Mouse (Mus musculus): Measurements from ENCODE around the gene Efna5. TPM values are rescaled to one million over a fixed set of nuclear protein-coding genes. Genes with fewer than 3 reads are reported as not detected.

Efna5 gene
- total and polyA plus RNA-seq, 2 experiments: 0.94 to 2.1 TPM

DNA sequence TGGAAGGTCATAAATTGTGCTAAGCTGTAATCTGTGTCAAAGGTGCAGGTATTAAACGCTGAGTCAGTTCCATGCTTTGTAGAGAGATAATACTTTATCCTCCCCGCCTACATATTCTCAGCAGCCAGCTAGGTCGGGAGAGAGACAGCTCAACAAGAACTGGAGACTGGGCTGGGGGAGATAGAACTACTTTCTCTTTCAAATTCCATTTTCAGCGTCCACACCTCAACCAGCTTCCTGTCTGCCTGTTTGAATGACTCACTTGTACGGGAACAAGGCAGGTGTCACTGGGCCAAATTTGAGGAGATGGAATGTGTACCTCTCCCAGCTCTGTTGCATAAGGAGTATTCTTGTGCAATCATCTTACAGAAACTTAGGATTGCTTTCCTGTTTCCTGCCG is 193.7 kb downstream of the Efna5 start:
- Histone ChIP-seq H3K4me1 (ENCODE audit: control insufficient read depth, insufficient read depth, low read length) (peaks cover 5% of the 10 kb centered on the region; the same call in 1 of the 2 replicates), H3K36me3 (ENCODE audit: control insufficient read depth, insufficient read depth, low read length) (no peaks in the 10 kb centered on the region), H3K27me3 (ENCODE audit: control insufficient read depth, insufficient read depth, low read length) (no peaks in the 10 kb centered on the region), H3K27ac (replicated peaks; ENCODE audit: insufficient read depth, low read depth, low read length) (peak overlapping the region; percentile 12; the same call in 1 of the 2 replicates), H3K9ac (ENCODE audit: low read depth, low read length) (peak overlapping the region; percentile 53), H3K79me2 (ENCODE audit: control insufficient read depth, insufficient read depth, low read length) (no peaks in the 10 kb centered on the region), H3K4me3 (ENCODE audit: insufficient read depth, low read depth, low read length) (peak overlapping the region; percentile 58)
- 1% methylated on average over 6 of the region's 6 CpGs for WGBS
- no peak for TF ChIP-seq CTCF (IDR thresholded peaks at IDR 0.05; ENCODE audit: low read depth, low read length)
- peak; percentile 88 for DNase-seq (ENCODE audit: extremely low read depth, low read depth, low spot score)

GRCm38 (mm10) chr17:62685181-62685580 is 195.9 kb downstream of the Efna5 start:
- Histone ChIP-seq H3K36me3 (ENCODE audit: control insufficient read depth, insufficient read depth, low read length) (no peaks in the 10 kb centered on the region), H3K9ac (ENCODE audit: low read depth, low read length) (no peak overlapping the region), H3K27ac (replicated peaks; ENCODE audit: insufficient read depth, low read depth, low read length) (no peak overlapping the region), H3K4me3 (ENCODE audit: insufficient read depth, low read depth, low read length) (no peak overlapping the region), H3K27me3 (ENCODE audit: control insufficient read depth, insufficient read depth, low read length) (no peaks in the 10 kb centered on the region), H3K4me1 (ENCODE audit: control insufficient read depth, insufficient read depth, low read length) (peaks cover 5% of the 10 kb centered on the region; the same call in 1 of the 2 replicates), H3K79me2 (ENCODE audit: control insufficient read depth, insufficient read depth, low read length) (no peaks in the 10 kb centered on the region)
- no peak for DNase-seq (ENCODE audit: extremely low read depth, low read depth, low spot score)
- WGBS: 90% methylated on average over 6 of the region's 6 CpGs
- TF ChIP-seq POLR2A (IDR thresholded peaks at IDR 0.05; ENCODE audit: extremely low read depth, insufficient read depth, low read length) (no peak), CTCF (IDR thresholded peaks at IDR 0.05; ENCODE audit: low read depth, low read length) (no peak)

DNA sequence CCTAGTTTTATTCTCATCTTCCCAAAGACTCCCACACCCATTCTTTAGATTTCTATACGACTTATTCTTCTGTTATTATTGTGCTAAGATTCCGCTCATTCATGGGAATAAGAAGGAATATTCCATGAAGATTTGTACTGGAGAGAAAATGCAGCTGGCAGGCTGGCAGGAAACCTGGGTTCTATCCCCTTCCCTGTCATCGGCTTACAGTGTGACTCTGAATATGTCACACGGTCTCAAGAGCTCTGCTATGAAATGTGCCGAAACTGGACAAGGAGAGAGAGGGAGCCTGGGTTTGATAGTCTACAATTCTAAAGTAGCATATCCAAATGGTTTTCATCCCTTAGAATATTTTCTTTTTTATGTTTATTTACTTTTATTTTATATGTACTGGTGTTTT is 198.0 kb downstream of the Efna5 start:
- 93% methylated on average over 5 of the region's 5 CpGs for WGBS

DNA sequence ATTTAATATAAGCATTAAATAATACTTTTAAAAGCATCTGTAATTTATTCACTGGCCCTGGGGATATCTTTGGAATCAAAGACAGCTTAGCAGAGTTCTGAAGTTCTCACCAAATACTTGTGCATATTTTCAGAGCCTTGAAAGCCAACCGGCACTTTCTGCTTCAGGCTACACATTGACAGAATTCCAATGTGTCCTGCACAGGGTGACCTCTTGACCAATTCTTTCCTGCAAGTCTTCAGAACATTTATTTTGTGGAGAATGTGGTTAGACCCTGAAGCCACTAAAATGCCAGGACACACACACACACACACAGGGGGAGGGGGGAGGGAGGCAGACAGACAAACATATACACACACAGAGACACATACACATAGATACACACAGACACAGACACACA is 199.4 kb downstream of the Efna5 start:
- H3K9ac ChIP-seq (ENCODE audit: low read depth, low read length): no peak overlapping the region
- H3K4me1 ChIP-seq (ENCODE audit: control insufficient read depth, insufficient read depth, low read length): 0 out of 2 replicates have a peak, but pooled peaks cover under 1% of the 10 kb centered on the region
- no peak overlapping the region for H3K4me3 ChIP-seq (ENCODE audit: insufficient read depth, low read depth, low read length)
- WGBS: 70% methylated on average over 1 of the region's 1 CpGs
- H3K36me3 ChIP-seq (ENCODE audit: control insufficient read depth, insufficient read depth, low read length): no peaks in the 10 kb centered on the region
- TF ChIP-seq POLR2A (IDR thresholded peaks at IDR 0.05; ENCODE audit: extremely low read depth, insufficient read depth, low read length): no peak
- TF ChIP-seq CTCF (IDR thresholded peaks at IDR 0.05; ENCODE audit: low read depth, low read length): no peak
- H3K27me3 ChIP-seq (ENCODE audit: control insufficient read depth, insufficient read depth, low read length): no peaks in the 10 kb centered on the region
- no peak for DNase-seq (ENCODE audit: extremely low read depth, low read depth, low spot score)
- no peak overlapping the region for H3K27ac ChIP-seq (replicated peaks; ENCODE audit: insufficient read depth, low read depth, low read length)
- H3K79me2 ChIP-seq (ENCODE audit: control insufficient read depth, insufficient read depth, low read length): no peaks in the 10 kb centered on the region

More for the DNA sequence above, 198.0 kb downstream of the Efna5 start:
- Histone ChIP-seq H3K9ac (ENCODE audit: low read depth, low read length) (no peak overlapping the region), H3K79me2 (ENCODE audit: control insufficient read depth, insufficient read depth, low read length) (no peaks in the 10 kb centered on the region), H3K27ac (replicated peaks; ENCODE audit: insufficient read depth, low read depth, low read length) (no peak overlapping the region), H3K27me3 (ENCODE audit: control insufficient read depth, insufficient read depth, low read length) (no peaks in the 10 kb centered on the region), H3K4me3 (ENCODE audit: insufficient read depth, low read depth, low read length) (no peak overlapping the region), H3K4me1 (ENCODE audit: control insufficient read depth, insufficient read depth, low read length) (peaks cover 5% of the 10 kb centered on the region; the same call in 1 of the 2 replicates), H3K36me3 (ENCODE audit: control insufficient read depth, insufficient read depth, low read length) (no peaks in the 10 kb centered on the region)
- TF ChIP-seq POLR2A (IDR thresholded peaks at IDR 0.05; ENCODE audit: extremely low read depth, insufficient read depth, low read length) (no peak), CTCF (IDR thresholded peaks at IDR 0.05; ENCODE audit: low read depth, low read length) (no peak)
- no peak for DNase-seq (ENCODE audit: extremely low read depth, low read depth, low spot score)

DNA sequence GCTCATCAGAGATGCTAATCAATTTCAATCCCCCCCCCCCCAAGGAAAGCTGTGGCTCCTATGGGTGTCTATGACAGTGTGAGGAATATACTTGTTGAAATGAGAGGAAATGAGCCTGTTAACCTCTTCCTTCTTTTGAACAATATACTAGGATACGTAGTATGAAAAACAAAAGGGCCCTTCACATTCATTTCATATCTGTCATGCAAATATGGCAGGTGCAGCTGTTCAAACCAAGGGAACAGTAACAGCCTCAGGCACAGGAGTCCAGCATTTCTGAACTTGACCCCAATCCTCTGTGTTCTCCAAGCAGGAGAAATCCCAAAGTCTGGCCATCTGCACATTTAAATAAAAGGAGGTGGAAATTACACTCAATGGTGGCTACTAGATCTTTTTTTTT is 200.4 kb downstream of the Efna5 start:
- no peaks in the 10 kb centered on the region for H3K36me3 ChIP-seq (ENCODE audit: control insufficient read depth, insufficient read depth, low read length)
- H3K27me3 ChIP-seq (ENCODE audit: control insufficient read depth, insufficient read depth, low read length): no peaks in the 10 kb centered on the region
- no peak overlapping the region for H3K9ac ChIP-seq (ENCODE audit: low read depth, low read length)
- no peaks in the 10 kb centered on the region for H3K4me1 ChIP-seq (ENCODE audit: control insufficient read depth, insufficient read depth, low read length)
- 85% methylated on average over 1 of the region's 1 CpGs for WGBS
- no peak for DNase-seq (ENCODE audit: extremely low read depth, low read depth, low spot score)
- TF ChIP-seq CTCF (IDR thresholded peaks at IDR 0.05; ENCODE audit: low read depth, low read length) (no peak), POLR2A (IDR thresholded peaks at IDR 0.05; ENCODE audit: extremely low read depth, insufficient read depth, low read length) (no peak)
- no peak overlapping the region for H3K4me3 ChIP-seq (ENCODE audit: insufficient read depth, low read depth, low read length)
- H3K27ac ChIP-seq (replicated peaks; ENCODE audit: insufficient read depth, low read depth, low read length): no peak overlapping the region
- H3K79me2 ChIP-seq (ENCODE audit: control insufficient read depth, insufficient read depth, low read length): no peaks in the 10 kb centered on the region

- Histone ChIP-seq H3K27ac (replicated peaks; ENCODE audit: insufficient read depth, low read depth, low read length) (no peak overlapping the region), H3K79me2 (ENCODE audit: control insufficient read depth, insufficient read depth, low read length) (no peaks in the 10 kb centered on the region), H3K4me1 (ENCODE audit: control insufficient read depth, insufficient read depth, low read length) (no peaks in the 10 kb centered on the region), H3K9ac (ENCODE audit: low read depth, low read length) (no peak overlapping the region), H3K36me3 (ENCODE audit: control insufficient read depth, insufficient read depth, low read length) (no peaks in the 10 kb centered on the region), H3K27me3 (ENCODE audit: control insufficient read depth, insufficient read depth, low read length) (no peaks in the 10 kb centered on the region), H3K4me3 (ENCODE audit: insufficient read depth, low read depth, low read length) (no peak overlapping the region)
- no peak for DNase-seq (ENCODE audit: extremely low read depth, low read depth, low spot score)
- WGBS: 86% methylated on average over 6 of the region's 6 CpGs
- no peak for TF ChIP-seq POLR2A (IDR thresholded peaks at IDR 0.05; ENCODE audit: extremely low read depth, insufficient read depth, low read length)
- no peak for TF ChIP-seq CTCF (IDR thresholded peaks at IDR 0.05; ENCODE audit: low read depth, low read length)
Measured at GRCm38 (mm10) chr17:62676832-62677231, 204.3 kb downstream of the Efna5 start.
